8 mouse cellular contexts compared by ENCODE assay signal in genomic region chr6:88242604-88243003, GRCm38 (mm10). TPM values are rescaled to one million over a fixed set of nuclear protein-coding genes. Genes with fewer than 3 reads are reported as not detected.
DNase-seq lines count a peak whose midpoint lies in the region; ATAC-seq and TF ChIP-seq lines count a peak whose summit lies in the region.

No protein-coding gene starts in this region.

- no peak overlapping the region for H3K9ac ChIP-seq in ES-E14 (ENCODE audit: insufficient read depth, low read depth, low read length, poor library complexity, severe bottlenecking)
- H3K9ac ChIP-seq in heart, embryonic 13.5 days: no peak overlapping the region
- H3K9ac ChIP-seq in kidney, embryonic 15.5 days: no peak overlapping the region
- H3K9ac ChIP-seq in lung, embryonic 15.5 days: no peak overlapping the region

- in situ Hi-C loops in ES-E14 (cut with MboI; ENCODE audit: low sequenced_read_pairs in 2 of 2, unreplicated experiment in 2 of 2): no loop called here

- H3K4me2 ChIP-seq in heart, embryonic 13.5 days: peak overlapping the region; percentile 27; the same call in 1 of the 2 replicates
- H3K4me2 ChIP-seq in kidney, embryonic 15.5 days: peak overlapping the region; percentile 33; the same call in 1 of the 2 replicates
- H3K4me2 ChIP-seq in lung, embryonic 15.5 days: no peak overlapping the region

- no peak overlapping the region for H3K27ac ChIP-seq in ES-E14 (ENCODE audit: insufficient read depth, low read depth, low read length, poor library complexity, severe bottlenecking)
- H3K27ac ChIP-seq in heart, embryonic 13.5 days (replicated peaks): no peak overlapping the region
- no peak overlapping the region for H3K27ac ChIP-seq in kidney, embryonic 15.5 days
- H3K27ac ChIP-seq in lung, embryonic 15.5 days: no peak overlapping the region

- H3K4me3 ChIP-seq in ES-E14 (ENCODE audit: insufficient read depth in 1 of 2, low read depth in 1 of 2, low read length in 2 of 2, poor library complexity in 1 of 2, severe bottlenecking in 1 of 2): peak overlapping the region in 1 of 2 experiments; percentile 21; a peak in 1 of 4 replicates
- no peak overlapping the region for H3K4me3 ChIP-seq in heart, embryonic 13.5 days
- no peak overlapping the region for H3K4me3 ChIP-seq in kidney, embryonic 15.5 days (replicated peaks)
- H3K4me3 ChIP-seq in lung, embryonic 15.5 days: no peak overlapping the region

- H3K27me3 ChIP-seq in heart, embryonic 13.5 days (replicated peaks): peaks cover 78% of the 10 kb centered on the region
- H3K27me3 ChIP-seq in kidney, embryonic 15.5 days: peaks cover 45% of the 10 kb centered on the region; the same call in 1 of the 2 replicates
- H3K27me3 ChIP-seq in lung, embryonic 15.5 days: peaks cover 6% of the 10 kb centered on the region; the same call in 1 of the 2 replicates

- no peaks in the 10 kb centered on the region for H3K36me3 ChIP-seq in ES-E14 (ENCODE audit: control insufficient read depth, insufficient read depth, low read length, poor library complexity, severe bottlenecking)
- no peaks in the 10 kb centered on the region for H3K36me3 ChIP-seq in heart, embryonic 13.5 days
- H3K36me3 ChIP-seq in kidney, embryonic 15.5 days: no peaks in the 10 kb centered on the region
- no peaks in the 10 kb centered on the region for H3K36me3 ChIP-seq in lung, embryonic 15.5 days

- no peak for ATAC-seq in heart, embryonic 13.5 days (ENCODE audit: extremely low read depth, insufficient number of reproducible peaks, low FRiP score, low TSS enrichment)
- peak; percentile 72 for ATAC-seq in kidney, embryonic 15.5 days (replicated peaks; ENCODE audit: low FRiP score)
- peak; percentile 43; the same call in 1 of the 2 replicates for ATAC-seq in lung, embryonic 15.5 days (ENCODE audit: borderline replicate concordance, extremely low read depth, low FRiP score, low TSS enrichment)
- no peak for ATAC-seq in activated CD4-positive, CD25-positive, alpha-beta regulatory T cell, adult 4 months

- peaks cover 0 to 2% of the 10 kb centered on the region in 2 experiments; a peak in 1 of 4 replicates for H3K4me1 ChIP-seq in ES-E14 (ENCODE audit: control insufficient read depth in 2 of 2, insufficient read depth in 2 of 2, low read length in 2 of 2, poor library complexity in 1 of 2)
- H3K4me1 ChIP-seq in heart, embryonic 13.5 days: no peaks in the 10 kb centered on the region; the same call in 1 of the 2 replicates
- H3K4me1 ChIP-seq in kidney, embryonic 15.5 days: peaks cover 6% of the 10 kb centered on the region
- no peaks in the 10 kb centered on the region for H3K4me1 ChIP-seq in lung, embryonic 15.5 days

- no peaks in the 10 kb centered on the region for H3K9me3 ChIP-seq in ES-E14 (ENCODE audit: control insufficient read depth, insufficient read depth, low read depth, low read length)
- H3K9me3 ChIP-seq in heart, embryonic 13.5 days: no peaks in the 10 kb centered on the region
- no peaks in the 10 kb centered on the region for H3K9me3 ChIP-seq in kidney, embryonic 15.5 days (replicated peaks)
- no peaks in the 10 kb centered on the region for H3K9me3 ChIP-seq in lung, embryonic 15.5 days

- 5% methylated on average over 15 of the region's 15 CpGs for WGBS in heart, embryonic 13.5 days
- 1% methylated on average over 15 of the region's 15 CpGs for WGBS in kidney, embryonic 15.5 days
- WGBS in lung, embryonic 15.5 days: 3% methylated on average over 15 of the region's 15 CpGs

- peak; percentile 31 for DNase-seq in ES-E14 (ENCODE audit: low read depth, low spot score)
- DNase-seq in brain, adult 2 months (ENCODE audit: low read depth, low spot score): peak; percentile 32
- DNase-seq in fat pad, adult 2 months (ENCODE audit: extremely low read depth, low read depth, low spot score): peak; percentile 1
- peak; percentile 36 for DNase-seq in retina, postnatal 7 days (ENCODE audit: low read depth, low spot score)

TF ChIP-seq in ES-E14, 5 proteins besides CTCF, POLR2A, EP300 and RAD21:
- TF ChIP-seq CHD2 (IDR thresholded peaks at IDR 0.05; ENCODE audit: low read depth, low read length): no peak
- TF ChIP-seq ZC3H11A (IDR thresholded peaks at IDR 0.05; ENCODE audit: borderline replicate concordance, low read depth, low read length): no peak
- TF ChIP-seq HCFC1 (IDR thresholded peaks at IDR 0.05; ENCODE audit: borderline replicate concordance, insufficient read depth, low read length): no peak
- TF ChIP-seq ZNF384 (IDR thresholded peaks at IDR 0.05; ENCODE audit: low read depth, low read length): no peak
- TF ChIP-seq MAFK (IDR thresholded peaks at IDR 0.05; ENCODE audit: insufficient read depth, low read depth, low read length): no peak
TF ChIP-seq in ES-E14: peak in this region for 0.

RNA-seq across cellular contexts. Expression of gene Dnajb8, which starts 20.5 kb away (rescaled TPM):
- total RNA-seq in ES-E14 (2012; rRNA removed): not detected in 2 replicates
- polyA plus RNA-seq in heart, embryonic 13.5 days (2015; fragmentation: Nextera tagmentation; extraction: Ambion mirVana): not detected in 2 replicates
- polyA plus RNA-seq in kidney, embryonic 15.5 days (2015; fragmentation: Nextera tagmentation; extraction: Ambion mirVana): not detected in 2 replicates
- not detected in 2 replicates for polyA plus RNA-seq in lung, embryonic 15.5 days (2015; fragmentation: Nextera tagmentation; extraction: Ambion mirVana)
- not detected for polyA plus RNA-seq in activated CD4-positive, CD25-positive, alpha-beta regulatory T cell, adult 4 months (2017; shearing (Covaris generic))

RNA-seq across cellular contexts. Expression of gene Gata2, which starts 48.9 kb away (rescaled TPM):
- 1.3 and 5.4 TPM in 2 replicates for total RNA-seq in ES-E14 (2012; rRNA removed)
- 14.3 and 17.6 TPM in 2 replicates for polyA plus RNA-seq in heart, embryonic 13.5 days (2015; fragmentation: Nextera tagmentation; extraction: Ambion mirVana)
- 42.1 and 59.5 TPM in 2 replicates for polyA plus RNA-seq in kidney, embryonic 15.5 days (2015; fragmentation: Nextera tagmentation; extraction: Ambion mirVana)
- polyA plus RNA-seq in lung, embryonic 15.5 days (2015; fragmentation: Nextera tagmentation; extraction: Ambion mirVana): 17.5 and 17.9 TPM in 2 replicates
- polyA plus RNA-seq in activated CD4-positive, CD25-positive, alpha-beta regulatory T cell, adult 4 months (2017; shearing (Covaris generic)): not detected

Comparison
In these comparisons a context has a peak if more than half of its experiments do, and no peak if none do; other contexts are left out.
1. ATAC-seq: peak in kidney, embryonic 15.5 days (single experiment) and lung, embryonic 15.5 days (single experiment); none in heart, embryonic 13.5 days (single experiment) and activated CD4-positive, CD25-positive, alpha-beta regulatory T cell, adult 4 months (single experiment).
2. RNA of gene Gata2, which starts 48.9 kb away (polyA plus RNA-seq): 42.1 to 59.5 TPM in kidney, embryonic 15.5 days, 14.3 to 17.6 TPM in heart, embryonic 13.5 days and 17.5 to 17.9 TPM in lung, embryonic 15.5 days; not detected in activated CD4-positive, CD25-positive, alpha-beta regulatory T cell, adult 4 months; every median in the first group is over 10 times any median in the second.
3. Peak in every context shown above with its lines, with median percentiles within 50 percentile points of each other: DNase-seq.